Mouse (Mus musculus) heart, embryonic 11.5 days (tissue): ENCODE results near the gene Mcpt1. TPM values are rescaled to one million over a fixed set of nuclear protein-coding genes. Genes with fewer than 3 reads are reported as not detected.
"Not testable (repeated sequence)": the region's sequence is repeated elsewhere in the genome, so short reads cannot be mapped to it uniquely, and the experiment has no call there.

ENCODE experiments used
- ATAC-seq: fragments of 200-750 bp; cut with Nextera tagmentation; replicated peaks from 2 replicates; pipeline ENCODE4 v1.8.0; 2017; ENCODE audit warnings: moderate library complexity; ENCODE audit not compliant: insufficient number of reproducible peaks, low FRiP score, low TSS enrichment
- H3K27ac ChIP-seq: fragments of 300-500 bp; sonication (generic); 2 replicates; pipeline ENCODE4 v1.5.1; 2014; ENCODE audit warnings: mild to moderate bottlenecking, low read depth, low read length
- H3K27me3 ChIP-seq: fragments of 300-500 bp; sonication (generic); 2 replicates; pipeline ENCODE4 v1.6.1; 2014; ENCODE audit warnings: mild to moderate bottlenecking, low read length, mixed read lengths; ENCODE audit not compliant: control insufficient read depth, insufficient read depth
- H3K36me3 ChIP-seq: fragments of 300-500 bp; sonication (generic); 2 replicates; pipeline ENCODE4 v1.6.1; 2014; ENCODE audit warnings: mild to moderate bottlenecking, low read length, moderate library complexity, mixed read lengths; ENCODE audit not compliant: control insufficient read depth, insufficient read depth
- H3K4me1 ChIP-seq: fragments of 300-500 bp; sonication (generic); 2 replicates; pipeline ENCODE4 v1.6.1; 2014; ENCODE audit warnings: low read length; ENCODE audit not compliant: control insufficient read depth, insufficient read depth
- H3K4me2 ChIP-seq: fragments of 300-500 bp; sonication (generic); 2 replicates; pipeline ENCODE4 v1.6.1; 2014; ENCODE audit warnings: mild to moderate bottlenecking, moderate library complexity
- H3K4me3 ChIP-seq: fragments of 300-500 bp; sonication (generic); 2 replicates; pipeline ENCODE4 v1.5.1; 2014; ENCODE audit warnings: low read depth, low read length
- H3K9ac ChIP-seq: fragments of 300-500 bp; sonication (generic); 2 replicates; pipeline ENCODE4 v1.6.1; 2014; ENCODE audit warnings: mild to moderate bottlenecking, low read depth, low read length, moderate library complexity
- H3K9me3 ChIP-seq: fragments of 300-500 bp; sonication (generic); replicated peaks from 2 replicates; pipeline ENCODE4 v1.6.1; 2016; ENCODE audit warnings: low read length; ENCODE audit not compliant: control insufficient read depth
- WGBS: fragments of 180-500 bp; shearing (Covaris S2); extraction: QIAGEN DNeasy Blood & Tissue Kit; methylation state at CpG from one replicate; pipeline ENCODE4 v1.1.7; 2014; ENCODE audit not compliant: insufficient replicate concordance; 5-methylcytosine and 5-hydroxymethylcytosine counted together
- polyA plus RNA-seq: library from polyadenylated mRNA; unstranded; fragments of >200 nt; fragmentation: Nextera tagmentation; extraction: Ambion mirVana; gene quantifications from 2 replicates; pipeline ENCODE4 v1.2.1, GENCODE M21; 2014

The Mcpt1 gene
- polyA plus RNA-seq, 1 experiment from 2014 or later: not detected

DNA sequence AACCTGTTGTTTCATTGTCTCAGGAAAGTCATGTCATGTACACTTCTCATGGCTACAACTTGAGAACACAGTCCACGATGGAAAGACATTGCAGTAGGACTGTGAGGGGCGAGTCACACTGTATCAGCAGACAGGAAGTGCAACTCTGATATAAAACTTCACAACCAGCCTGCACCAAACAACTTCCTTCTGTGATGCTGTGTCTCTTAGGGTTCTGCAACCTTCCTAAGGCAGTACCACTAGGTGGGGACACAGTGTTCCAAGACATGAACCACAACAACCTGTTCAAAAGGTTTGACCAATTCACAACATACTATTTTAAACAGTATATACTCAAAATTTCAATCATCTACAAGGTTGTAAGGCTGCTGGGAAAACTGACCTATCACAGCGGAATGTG, 37.6 kb downstream of the Mcpt1 start:
- Histone ChIP-seq H3K36me3 (no peaks in the 10 kb centered on the region), H3K4me2 (no peak overlapping the region), H3K27me3 (no peaks in the 10 kb centered on the region), H3K27ac (no peak overlapping the region; the same call in 1 of the 2 replicates), H3K9me3 (no peaks in the 10 kb centered on the region), H3K4me3 (no peak overlapping the region), H3K9ac (no peak overlapping the region), H3K4me1 (peaks cover 3% of the 10 kb centered on the region; the same call in 1 of the 2 replicates)
- ATAC-seq: no peak
- 62% methylated on average over 3 of the region's 3 CpGs for WGBS

DNA sequence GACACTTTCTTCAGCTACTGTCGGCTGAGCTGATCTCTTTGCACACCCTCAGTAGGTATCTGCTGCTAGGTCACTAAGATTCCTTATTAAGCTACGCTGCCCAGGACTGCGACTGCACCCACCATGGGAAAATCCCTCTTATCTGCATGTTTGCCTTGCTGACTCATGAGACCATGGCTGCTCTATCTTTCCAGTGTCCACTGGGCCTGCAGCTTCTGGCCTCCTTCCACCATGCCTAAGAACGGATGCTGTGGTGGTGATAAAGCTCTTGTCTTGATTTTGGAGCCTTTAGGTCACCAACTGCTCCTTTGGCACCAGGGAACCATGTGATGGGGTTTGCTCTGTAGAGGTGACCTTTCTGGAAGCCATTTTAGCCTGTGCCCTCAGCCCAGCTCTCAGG, 40.0 kb downstream of the Mcpt1 start:
- 37% methylated on average over 4 of the region's 4 CpGs for WGBS
- ATAC-seq: no peak
- H3K9ac ChIP-seq: no peak overlapping the region

DNA sequence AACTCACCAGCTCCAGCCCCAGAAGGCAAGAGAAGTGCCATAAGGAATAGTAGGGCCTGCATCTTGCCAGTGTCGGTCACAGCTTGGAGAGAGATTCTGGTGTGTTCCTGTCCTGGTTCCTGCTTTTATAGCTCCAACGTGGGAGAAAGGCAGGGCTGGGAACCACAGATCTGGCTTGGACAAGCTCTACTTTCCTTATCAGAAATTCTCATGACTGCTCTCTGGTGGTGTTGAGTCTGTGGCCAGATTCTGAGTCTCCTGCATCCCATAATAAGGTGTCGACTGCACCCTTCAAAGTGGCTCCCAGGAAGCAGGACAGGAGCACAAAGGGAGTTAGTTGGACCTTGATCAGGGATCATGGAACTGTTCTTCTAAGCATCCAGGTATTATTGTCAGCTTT, 44.4 kb downstream of the Mcpt1 start, which contains the start of gene Mcpt4:
Gene Mcpt4, minus strand, starts transcription at position 101 of the 400 bp plus-strand sequence.
- H3K4me3 ChIP-seq, ATAC-seq, H3K36me3 ChIP-seq, H3K4me1 ChIP-seq, H3K27me3 ChIP-seq, H3K4me2 ChIP-seq, H3K27ac ChIP-seq, H3K9me3 ChIP-seq, H3K9ac ChIP-seq: not testable (repeated sequence)
- 50% methylated on average over 3 of the region's 3 CpGs for WGBS

More for the DNA sequence above, 40.0 kb downstream of the Mcpt1 start:
- H3K9me3 ChIP-seq: no peaks in the 10 kb centered on the region
- H3K4me2 ChIP-seq: no peak overlapping the region
- no peak overlapping the region for H3K4me3 ChIP-seq
- no peaks in the 10 kb centered on the region for H3K36me3 ChIP-seq
- H3K27ac ChIP-seq: no peak overlapping the region
- peaks cover 3% of the 10 kb centered on the region; the same call in 1 of the 2 replicates for H3K4me1 ChIP-seq
- no peaks in the 10 kb centered on the region for H3K27me3 ChIP-seq

Other genes starting within 250 kb of the Mcpt1 start
- gene Adcy4, start 233.9 kb upstream of the Mcpt1 start, polyA plus RNA-seq: 13.2 and 19.7 TPM in 2 replicates
- gene Ripk3, start 229.1 kb upstream of the Mcpt1 start, polyA plus RNA-seq: 19.6 and 19.8 TPM in 2 replicates
- gene Nfatc4, start 194.8 kb upstream of the Mcpt1 start, polyA plus RNA-seq: 15.5 and 16.9 TPM in 2 replicates
- 12.5 and 20.3 TPM in 2 replicates for gene Nynrin, start 164.0 kb upstream of the Mcpt1 start, polyA plus RNA-seq
- gene Cbln3, start 133.6 kb upstream of the Mcpt1 start, polyA plus RNA-seq: 0.30 and 0.42 TPM in 2 replicates
- gene Khnyn, start 133.0 kb upstream of the Mcpt1 start, polyA plus RNA-seq: 6.0 and 8.9 TPM in 2 replicates
- gene Sdr39u1, start 117.7 kb upstream of the Mcpt1 start, polyA plus RNA-seq: 36.9 and 42.2 TPM in 2 replicates
- gene Cma1, start 73.3 kb upstream of the Mcpt1 start, polyA plus RNA-seq: not detected in 2 replicates
- not detected in 2 replicates for gene Cma2, start 67.0 kb upstream of the Mcpt1 start, polyA plus RNA-seq
- not detected in 2 replicates for gene Mcpt9, start 12.5 kb downstream of the Mcpt1 start, polyA plus RNA-seq
- gene Mcpt2, start 24.1 kb downstream of the Mcpt1 start, polyA plus RNA-seq: not detected in 2 replicates
- gene Mcpt4, start 44.3 kb downstream of the Mcpt1 start, polyA plus RNA-seq: not detected in 2 replicates
- gene Mcpt8, start 67.3 kb downstream of the Mcpt1 start, polyA plus RNA-seq: not detected in 2 replicates
- gene Ctsg, start 84.6 kb downstream of the Mcpt1 start, polyA plus RNA-seq: 0.21 TPM in 1 of 2 replicates, not detected in the other
- not detected in 2 replicates for gene Gzme, start 102.7 kb downstream of the Mcpt1 start, polyA plus RNA-seq
- gene Gzmd, start 114.6 kb downstream of the Mcpt1 start, polyA plus RNA-seq: not detected in 2 replicates
- not detected in 2 replicates for gene Gzmg, start 141.6 kb downstream of the Mcpt1 start, polyA plus RNA-seq
- not detected in 2 replicates for gene Gzmn, start 156.6 kb downstream of the Mcpt1 start, polyA plus RNA-seq
- gene Gzmf, start 193.4 kb downstream of the Mcpt1 start, polyA plus RNA-seq: not detected in 2 replicates
- not detected in 2 replicates for gene Gzmc, start 216.7 kb downstream of the Mcpt1 start, polyA plus RNA-seq
- gene Gzmb, start 244.3 kb downstream of the Mcpt1 start, polyA plus RNA-seq: not detected in 2 replicates